Mouse (Mus musculus): ENCODE measurements at regions not wholly inside any gene's neighbourhood (a gene's known extent, or its start where the extent isn't known, plus 50 kb on each side); places are given as distances from the start of the nearest gene placed in this dataset.

GRCm38 (mm10) chr8:25307511-25307910, 483.3 kb upstream of the Adam5 start:
- 53% methylated on average over 11 of the region's 11 CpGs for WGBS
- peaks cover 2% of the 10 kb centered on the region; the same call in 1 of the 2 replicates for H3K4me1 ChIP-seq (ENCODE audit: control insufficient read depth, insufficient read depth, insufficient read length, low read length)
- no peak overlapping the region for H3K4me3 ChIP-seq (ENCODE audit: low read depth, low read length)
- H3K27ac ChIP-seq (ENCODE audit: insufficient read depth, low read depth, low read length) = peak overlapping the region; percentile 29; the same call in 1 of the 2 replicates
- no peaks in the 10 kb centered on the region for H3K36me3 ChIP-seq (ENCODE audit: control insufficient read depth, insufficient read depth, low read length)
- no peak for TF ChIP-seq POLR2A (IDR thresholded peaks at IDR 0.05; ENCODE audit: low read depth, low read length)
- TF ChIP-seq CTCF (IDR thresholded peaks at IDR 0.05; ENCODE audit: extremely low read depth, insufficient read length, insufficient replicate concordance, low read depth, low read length) = no peak
- H3K27me3 ChIP-seq (ENCODE audit: control insufficient read depth, insufficient read depth, low read length) = no peaks in the 10 kb centered on the region

- TF ChIP-seq CTCF (IDR thresholded peaks at IDR 0.05; ENCODE audit: extremely low read depth, insufficient read length, insufficient replicate concordance, low read depth, low read length) (no peak), POLR2A (IDR thresholded peaks at IDR 0.05; ENCODE audit: low read depth, low read length) (no peak)
- WGBS = 66% methylated on average over 15 of the region's 15 CpGs
- Histone ChIP-seq H3K4me3 (ENCODE audit: low read depth, low read length) (no peak overlapping the region), H3K4me1 (ENCODE audit: control insufficient read depth, insufficient read depth, insufficient read length, low read length) (peaks cover 2% of the 10 kb centered on the region; the same call in 1 of the 2 replicates), H3K36me3 (ENCODE audit: control insufficient read depth, insufficient read depth, low read length) (no peaks in the 10 kb centered on the region), H3K27ac (ENCODE audit: insufficient read depth, low read depth, low read length) (no peak overlapping the region), H3K27me3 (ENCODE audit: control insufficient read depth, insufficient read depth, low read length) (no peaks in the 10 kb centered on the region)
Observed at GRCm38 (mm10) chr8:25306769-25307491, 482.8 kb upstream of the Adam5 start.
